Mouse (Mus musculus) T-cell, adult 2 months (primary cell): ENCODE measurements at regions not wholly inside any gene's neighbourhood (a gene's known extent, or its start where the extent isn't known, plus 50 kb on each side); places are given as distances from the start of the nearest gene placed in this dataset.

ENCODE experiments used
- DNase-seq: peaks from one replicate; pipeline ENCODE4 v3.0.0; 2022; ENCODE audit warnings: low spot score

DNA sequence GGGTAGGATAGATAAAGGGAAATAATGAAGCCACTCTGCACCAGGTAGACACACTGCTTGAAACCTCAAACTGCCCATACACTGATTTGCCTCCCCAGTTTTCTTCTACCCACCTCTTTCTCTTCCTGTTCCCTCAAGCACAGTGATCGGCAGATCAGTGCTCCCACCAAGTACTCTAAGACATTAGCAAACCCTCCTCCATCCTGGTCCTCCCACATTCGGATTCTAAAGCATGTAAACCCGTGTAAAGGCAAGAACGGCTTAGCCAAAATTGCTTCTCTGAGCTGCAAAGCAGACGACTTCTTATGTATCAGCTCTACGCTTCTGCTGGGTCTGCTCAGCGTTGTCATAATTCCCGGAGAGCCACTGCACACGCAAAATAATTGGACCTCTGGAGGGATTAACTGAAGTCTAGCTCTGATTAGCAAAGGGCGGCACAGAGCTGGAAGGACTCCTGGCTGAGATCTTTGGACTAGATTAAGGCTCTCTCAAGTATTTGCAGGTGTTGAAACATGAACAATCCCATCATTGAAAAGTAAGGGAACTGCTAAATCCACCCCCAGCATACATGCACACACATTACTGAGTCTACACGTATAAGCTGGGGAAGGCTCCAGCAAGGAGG is 67.2 kb downstream of the Mtx3 start:
- DNase-seq = no peak

DNA sequence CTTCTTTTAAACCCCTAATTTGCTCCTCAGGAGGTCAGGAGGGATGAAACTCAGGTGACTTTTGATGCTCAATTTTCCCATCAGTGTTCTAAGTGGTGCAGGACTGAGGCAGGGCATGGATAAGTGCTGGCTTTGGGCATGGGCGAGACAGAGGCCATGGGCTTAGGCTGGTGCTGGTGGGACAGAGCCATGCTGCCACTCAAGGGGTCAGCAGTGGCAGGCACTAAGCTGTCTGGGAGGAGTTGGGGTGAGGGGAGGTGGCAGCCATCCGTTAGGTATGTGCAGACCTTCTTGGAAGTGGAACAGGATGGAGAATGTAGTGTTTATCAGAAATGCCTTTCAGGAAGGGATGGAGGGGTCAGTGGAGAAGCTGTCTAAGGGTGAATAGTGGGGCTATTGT is 68.1 kb downstream of the Mtx3 start:
- DNase-seq = no peak

DNA sequence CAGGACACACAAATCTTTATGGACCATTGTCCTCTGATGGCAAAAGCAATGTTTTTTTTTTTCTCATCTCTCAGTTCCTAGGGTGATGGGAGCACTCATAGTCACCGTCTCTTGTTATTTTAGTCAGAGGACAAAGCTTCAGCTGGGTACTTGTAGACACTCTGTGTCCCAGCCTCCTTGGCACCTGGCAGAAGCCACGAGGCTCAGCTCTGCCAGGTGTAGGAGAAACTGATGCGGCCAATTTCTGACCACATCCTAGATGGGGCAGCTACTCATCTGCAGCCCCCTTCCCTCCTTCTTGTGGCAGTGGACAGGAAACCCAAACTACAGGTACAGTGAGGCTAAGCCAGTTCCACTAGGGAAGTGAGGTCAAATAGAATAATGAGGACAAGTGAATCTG is 70.1 kb downstream of the Mtx3 start:
- DNase-seq = no peak

DNA sequence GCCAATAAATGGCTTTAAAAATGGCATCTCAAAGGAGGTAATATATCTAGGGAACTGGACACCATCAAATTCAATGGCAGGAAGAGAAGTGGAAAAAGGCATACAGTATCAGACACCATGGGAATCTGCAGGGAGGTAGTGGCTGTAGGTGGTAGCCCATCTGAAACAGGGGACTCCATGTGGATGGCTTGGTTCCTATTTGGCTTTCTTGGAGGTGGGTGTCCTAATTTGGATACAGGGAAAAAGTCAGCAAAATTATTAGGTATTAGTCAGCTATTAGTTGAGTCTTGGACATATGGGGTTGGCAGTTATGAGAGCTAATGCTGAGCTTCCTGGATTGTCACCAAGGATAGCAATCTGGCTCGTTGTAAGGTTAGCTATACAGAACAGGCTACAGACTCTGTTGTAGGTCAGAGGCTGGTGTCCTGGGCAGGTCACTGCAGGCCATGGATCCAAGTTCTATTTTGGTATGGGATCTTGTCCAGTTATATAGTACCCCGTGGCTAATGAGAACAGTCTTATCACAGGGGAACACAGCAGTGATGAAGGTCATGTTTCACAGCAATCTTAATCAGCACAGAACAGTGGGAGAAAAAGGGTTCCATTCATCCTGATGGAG is 70.8 kb downstream of the Mtx3 start:
- DNase-seq = no peak

DNA sequence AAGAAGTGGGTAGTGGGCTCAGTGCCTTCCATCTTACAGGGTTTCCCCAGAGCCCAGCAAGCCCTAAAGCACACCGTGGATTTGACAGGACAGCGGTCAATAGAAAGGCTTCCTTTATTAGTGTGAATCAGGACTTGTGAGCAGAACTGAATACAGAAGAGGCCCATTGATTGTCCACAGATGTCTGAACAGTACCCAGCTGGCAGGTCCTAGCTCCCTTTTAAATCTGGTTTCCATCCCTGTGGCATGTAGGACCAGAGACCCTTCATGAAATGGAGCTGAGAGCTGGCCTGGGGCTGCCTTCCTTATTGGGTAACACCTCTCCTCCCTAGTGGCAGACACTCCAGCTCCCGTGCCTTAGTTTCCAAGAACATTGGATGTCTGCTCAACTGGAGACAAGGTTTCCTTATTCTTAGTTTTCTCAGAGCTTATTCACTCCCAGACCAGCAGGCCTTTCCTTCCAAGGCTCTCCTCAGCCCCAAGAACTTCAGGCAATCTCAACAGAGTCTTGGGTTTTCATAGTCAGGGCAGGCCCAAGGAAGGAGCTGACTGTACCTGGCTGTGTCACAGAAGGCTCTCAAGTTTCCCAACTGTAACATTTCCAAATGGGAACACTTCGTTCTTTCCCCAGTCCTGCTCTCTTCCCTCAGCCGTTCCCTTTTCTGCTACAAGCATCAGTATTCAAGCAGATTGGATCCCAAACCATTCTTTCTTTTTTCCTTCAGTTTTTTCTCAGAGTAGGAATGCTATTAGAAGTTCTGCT is 71.6 kb downstream of the Mtx3 start:
- DNase-seq = no peak

DNA sequence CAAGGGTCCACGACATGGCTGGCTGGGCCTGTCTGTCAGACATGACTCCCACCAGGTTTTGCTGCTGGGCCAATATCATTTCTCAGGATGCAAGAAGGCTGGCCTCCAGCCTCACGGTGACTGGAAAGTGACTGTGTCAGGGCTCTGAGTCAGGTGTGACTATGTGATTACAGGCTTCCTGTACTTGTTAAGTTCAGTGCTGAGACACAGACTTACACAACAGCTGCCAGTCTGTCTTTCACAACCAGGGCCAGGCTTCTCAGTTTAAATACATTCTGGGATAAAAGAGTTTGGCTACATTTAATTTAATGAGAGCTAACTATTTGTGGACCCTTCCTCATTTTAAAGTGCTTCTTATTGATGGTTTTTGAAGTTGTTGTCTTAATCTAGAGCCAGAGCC is 75.3 kb downstream of the Mtx3 start:
- no peak for DNase-seq

DNA sequence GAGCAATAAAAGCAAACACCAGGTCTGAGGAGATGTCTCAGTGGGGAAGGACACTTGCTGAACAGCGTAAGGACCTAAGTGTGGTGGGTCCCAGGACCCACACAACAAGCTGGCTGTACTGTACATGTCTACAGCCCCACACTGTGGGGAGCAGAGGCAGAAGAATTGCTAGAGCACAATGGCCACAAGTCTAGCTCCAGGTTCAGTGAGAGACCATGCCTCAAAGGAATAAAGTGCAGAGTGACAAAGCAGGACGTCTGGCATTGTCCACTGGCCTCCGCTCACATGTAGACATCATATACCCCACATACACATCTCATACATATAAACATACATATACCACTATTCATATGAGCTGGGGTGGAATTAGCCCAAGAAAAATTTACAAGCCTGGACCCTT is 77.4 kb downstream of the Mtx3 start:
- no peak for DNase-seq

DNA sequence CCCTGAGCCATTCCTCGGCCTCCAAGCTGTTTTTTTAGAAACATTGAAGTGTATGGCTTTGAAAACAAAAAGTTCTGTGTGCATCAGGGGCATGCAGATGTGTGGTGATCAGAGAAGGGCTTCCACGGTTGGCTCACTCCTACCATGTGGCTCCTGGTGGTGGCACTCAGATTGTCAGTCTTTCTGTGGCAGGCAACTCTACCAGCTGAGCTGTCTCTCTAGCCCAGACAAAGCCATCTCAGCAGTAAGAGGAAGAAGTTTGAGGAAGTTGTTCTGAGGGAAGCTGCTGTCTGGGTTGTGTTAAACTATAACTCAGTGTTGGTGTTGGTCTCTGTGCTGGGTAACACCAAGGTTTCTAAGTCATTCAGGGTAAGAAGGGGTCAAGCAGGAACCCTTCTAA is 78.9 kb downstream of the Mtx3 start:
- no peak for DNase-seq

DNA sequence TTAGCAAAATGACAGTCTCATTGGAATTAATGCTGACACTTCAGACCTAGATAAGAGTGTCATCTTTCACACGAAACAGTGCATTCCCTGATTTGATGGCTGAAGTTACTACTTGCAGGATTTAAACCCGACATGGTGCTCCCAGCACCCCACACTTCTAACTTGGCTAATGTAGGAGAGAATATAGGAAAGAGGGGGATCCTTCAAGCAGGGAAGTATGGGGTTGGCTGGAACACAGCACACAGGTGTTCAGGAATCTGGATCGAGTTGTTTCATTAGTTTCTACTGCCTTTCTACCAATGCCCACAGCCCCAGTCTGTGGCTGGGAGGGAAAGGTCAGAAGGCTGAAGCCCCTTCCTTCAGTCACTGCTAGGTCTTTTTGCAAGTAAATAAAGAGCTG is 79.5 kb downstream of the Mtx3 start:
- no peak for DNase-seq

DNA sequence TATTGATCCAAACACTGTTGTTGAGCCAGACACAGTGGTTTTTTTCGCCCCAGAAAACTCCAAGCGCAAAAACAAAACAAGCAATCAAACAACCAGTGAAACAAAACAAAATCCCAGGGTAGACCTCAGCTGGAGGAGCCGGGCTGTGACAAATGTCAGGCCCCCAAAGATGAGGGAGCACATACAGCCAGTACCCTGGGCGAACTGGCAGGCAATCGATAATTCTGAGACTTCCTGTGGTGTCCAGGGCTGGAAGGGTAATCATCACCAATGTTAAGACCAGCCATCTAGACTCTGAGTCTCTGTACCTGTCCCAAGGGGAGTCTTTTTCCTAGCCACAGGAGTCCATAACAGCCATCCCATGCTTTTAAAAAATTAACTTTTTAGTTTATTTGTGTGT is 80.6 kb downstream of the Mtx3 start:
- DNase-seq = no peak

DNA sequence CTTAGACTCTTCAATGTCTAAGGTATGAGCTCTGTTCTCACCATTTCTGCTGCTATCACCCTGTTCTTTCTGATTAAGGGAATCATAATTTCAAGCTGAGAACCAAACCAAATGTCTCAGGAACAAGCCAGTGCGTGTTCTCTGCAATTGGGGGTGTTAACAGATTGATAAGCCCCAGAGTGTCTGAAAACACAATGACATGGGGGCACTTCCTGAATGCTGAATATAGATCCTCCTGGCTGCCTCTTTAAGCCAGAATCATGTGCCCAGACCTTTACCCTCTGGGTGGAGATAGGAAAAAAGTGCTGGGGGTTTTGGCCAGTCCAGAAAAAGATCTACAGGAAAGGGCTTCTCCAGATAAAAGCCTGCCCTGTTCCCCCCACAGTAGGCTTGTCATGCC is 84.0 kb downstream of the Mtx3 start:
- no peak for DNase-seq

DNA sequence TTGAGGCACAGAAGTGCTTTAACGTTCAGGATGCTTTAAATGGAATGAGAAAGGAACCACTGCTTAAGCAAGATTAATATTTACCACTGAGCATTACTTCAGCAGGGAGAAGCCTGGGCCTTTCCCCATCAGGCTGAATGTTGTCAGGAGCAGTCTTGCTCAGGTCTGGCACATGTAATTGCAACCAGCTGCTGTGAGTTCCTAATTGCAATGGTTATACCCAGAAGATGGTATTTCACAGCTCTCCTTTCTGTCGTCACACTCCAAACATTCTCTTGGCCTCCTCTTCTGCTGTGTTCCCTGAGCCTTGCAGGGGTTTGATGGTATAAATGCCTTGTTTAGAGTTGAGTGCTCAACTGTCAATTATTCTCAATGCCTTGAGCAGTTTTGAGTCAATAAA is 87.1 kb downstream of the Mtx3 start:
- DNase-seq = no peak

DNA sequence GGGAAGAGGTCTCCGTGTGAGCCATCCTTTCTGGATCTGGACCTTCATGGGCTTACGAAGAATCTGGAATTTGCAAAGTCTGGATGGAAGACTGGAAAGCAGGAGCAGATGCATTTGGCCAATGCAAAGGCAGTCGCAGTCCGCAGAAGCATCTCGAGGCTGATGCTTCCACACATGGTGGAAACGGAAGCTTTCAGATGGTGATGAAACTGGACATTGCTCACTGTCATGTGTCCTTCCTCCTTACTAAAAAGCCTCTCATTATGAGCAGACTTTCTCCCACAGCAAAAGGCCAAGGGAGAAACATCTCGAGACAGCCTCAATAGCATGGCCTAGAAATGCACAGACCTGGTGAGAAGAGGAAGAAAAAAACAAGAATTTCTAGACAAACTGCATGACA is 94.5 kb downstream of the Mtx3 start:
- DNase-seq = no peak

DNA sequence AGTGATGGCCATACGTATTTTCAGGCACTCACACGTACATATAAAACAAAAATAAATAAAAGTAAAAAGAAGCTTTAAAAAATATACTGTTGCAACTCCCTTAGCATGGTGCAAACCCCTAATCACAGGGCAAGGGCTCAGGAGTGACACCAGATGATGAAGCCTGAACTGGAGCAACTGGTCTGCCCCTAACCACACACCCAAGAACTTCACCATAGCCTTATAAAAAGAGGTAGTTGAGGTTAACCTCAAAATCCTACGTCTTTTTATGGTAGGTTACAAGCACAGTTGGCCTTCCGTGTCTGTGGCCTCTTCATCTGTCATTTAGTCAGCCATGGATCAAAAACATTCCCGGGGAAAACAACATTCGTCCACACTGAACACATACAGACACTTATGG is 96.0 kb downstream of the Mtx3 start:
- DNase-seq = no peak

DNA sequence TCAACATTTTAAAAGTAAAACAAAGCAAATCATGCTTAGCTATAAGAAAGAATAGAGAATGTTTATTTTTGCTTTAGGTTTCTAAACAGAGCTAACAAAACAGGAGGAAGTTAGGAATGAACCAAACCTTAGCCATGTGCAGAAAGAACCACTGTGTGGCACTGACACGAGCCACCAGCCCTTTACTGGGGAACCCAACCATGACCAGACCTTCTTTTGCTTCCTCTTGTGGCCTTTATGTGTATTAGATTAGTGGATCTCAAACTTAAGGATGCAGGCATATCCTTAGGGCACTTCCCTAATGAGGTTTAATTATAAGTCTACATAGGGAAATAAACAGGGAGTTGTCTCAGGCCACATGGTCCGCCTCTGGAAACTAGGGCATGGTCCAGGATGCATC is 104.0 kb downstream of the Mtx3 start:
- no peak for DNase-seq

DNA sequence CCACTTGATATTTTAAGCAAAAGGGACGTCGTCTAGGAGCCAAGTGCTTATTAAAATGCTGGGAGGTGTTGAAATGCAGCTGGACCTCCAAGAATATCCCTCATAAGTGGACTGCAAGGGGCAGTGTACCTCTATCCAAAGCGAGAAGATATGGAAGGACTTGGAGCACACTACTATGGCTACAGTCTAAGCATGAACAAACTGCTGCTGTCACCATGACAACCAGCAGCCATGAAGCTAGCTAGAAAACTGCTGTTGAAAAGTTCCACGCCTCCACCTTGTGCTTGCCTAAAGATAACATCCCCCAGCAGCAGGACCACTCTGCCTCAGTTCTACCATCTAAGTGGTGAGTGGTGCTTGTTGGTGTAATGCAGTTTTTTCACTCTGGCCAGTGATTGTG is 115.5 kb downstream of the Mtx3 start:
- no peak for DNase-seq

DNA sequence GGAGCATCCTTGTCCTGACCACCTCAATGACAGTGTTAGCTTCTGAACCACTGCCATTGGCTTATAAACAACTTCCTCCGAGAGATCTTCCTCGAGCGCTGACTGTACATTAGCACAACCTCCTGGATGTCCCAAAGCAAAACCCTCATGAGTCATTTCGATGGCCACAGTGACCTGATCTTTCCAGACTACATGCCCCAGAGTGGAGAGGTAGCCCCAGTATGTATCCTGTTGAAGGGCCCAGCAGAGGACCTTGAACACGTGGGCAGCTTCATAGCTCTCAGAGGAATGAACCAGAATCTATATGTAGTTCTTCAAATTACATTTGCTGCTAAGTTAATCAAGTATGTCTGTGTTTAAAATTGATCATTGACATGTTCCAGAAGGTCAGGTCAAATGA is 118.1 kb downstream of the Mtx3 start:
- no peak for DNase-seq

DNA sequence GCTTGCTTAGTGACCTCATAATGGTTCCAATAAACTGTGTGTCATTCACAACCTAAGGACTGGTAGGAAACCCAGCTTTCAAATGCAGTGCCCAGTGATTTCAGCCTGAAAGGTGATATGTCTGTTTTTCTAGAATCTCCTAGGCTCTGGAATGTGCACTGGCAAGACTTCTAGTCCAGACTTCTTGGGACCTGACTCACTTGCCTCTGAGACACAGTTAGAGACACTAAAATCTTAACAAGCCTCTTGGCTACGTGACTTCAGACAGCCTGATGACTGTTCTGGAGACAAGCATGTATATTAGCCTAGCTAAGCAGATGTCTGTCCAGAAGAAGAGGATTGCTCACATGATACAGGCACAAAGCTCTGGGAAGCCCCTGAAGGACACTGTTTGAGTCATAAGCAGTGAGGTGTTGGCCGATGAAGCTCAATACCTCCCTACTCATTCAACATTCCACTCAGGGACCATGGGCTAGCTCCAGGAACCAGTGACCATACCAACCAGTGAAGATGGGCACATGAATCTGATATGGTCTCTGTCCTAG is 118.9 kb downstream of the Mtx3 start:
- no peak for DNase-seq

DNA sequence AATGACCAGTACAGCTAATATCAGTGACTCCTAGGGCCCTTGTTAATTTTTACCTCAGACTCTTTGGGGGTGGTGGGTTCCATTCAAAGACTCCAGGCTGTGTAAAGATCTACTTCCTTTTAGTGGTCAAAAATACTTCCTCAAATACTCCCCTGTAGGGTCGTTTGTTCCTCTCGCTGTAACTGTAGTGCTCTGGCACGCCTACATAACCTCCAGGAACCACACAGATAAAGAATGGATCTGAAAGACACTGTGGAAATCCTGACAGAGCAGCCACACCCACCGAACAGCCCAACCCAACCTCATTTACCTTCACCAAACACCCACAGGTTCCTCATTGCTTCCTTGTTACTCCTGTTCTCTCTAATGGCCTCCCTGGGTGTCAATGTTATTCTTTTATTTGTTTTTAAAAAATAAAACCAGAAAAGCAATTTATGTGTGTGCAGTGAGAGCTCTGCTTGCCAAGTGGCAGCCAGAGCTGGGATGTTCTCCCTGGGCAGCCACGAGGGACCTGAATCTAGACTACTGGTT is 119.7 kb downstream of the Mtx3 start:
- no peak for DNase-seq

DNA sequence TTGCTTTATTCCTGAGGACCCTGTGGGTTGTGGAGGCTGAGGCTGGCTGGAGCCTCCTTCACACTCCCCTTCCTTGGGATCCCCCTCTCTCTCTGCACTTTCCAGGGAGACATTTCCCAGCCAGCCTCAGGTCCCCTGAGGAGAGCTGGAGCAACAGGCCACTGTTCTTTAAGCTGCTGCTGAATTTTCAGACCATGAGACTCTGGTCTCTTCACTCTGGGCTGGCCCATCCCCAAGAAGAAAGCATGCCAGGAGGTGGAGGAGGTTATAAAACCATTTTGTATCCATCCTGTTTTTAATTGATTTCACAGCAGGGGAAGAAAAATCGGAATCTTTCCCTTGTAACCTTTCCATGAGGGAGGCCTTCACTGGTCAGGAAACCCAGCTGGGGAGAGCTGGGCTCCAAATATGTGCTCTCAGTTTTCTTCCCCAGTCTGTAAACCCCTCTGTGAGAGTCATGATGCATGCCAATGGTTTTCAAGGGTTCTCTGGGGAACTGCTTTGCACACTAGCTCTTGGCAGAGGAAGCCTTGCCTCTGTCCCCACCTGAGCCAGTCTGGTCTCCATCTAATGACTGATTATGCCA is 122.6 kb downstream of the Mtx3 start:
- DNase-seq = no peak

DNA sequence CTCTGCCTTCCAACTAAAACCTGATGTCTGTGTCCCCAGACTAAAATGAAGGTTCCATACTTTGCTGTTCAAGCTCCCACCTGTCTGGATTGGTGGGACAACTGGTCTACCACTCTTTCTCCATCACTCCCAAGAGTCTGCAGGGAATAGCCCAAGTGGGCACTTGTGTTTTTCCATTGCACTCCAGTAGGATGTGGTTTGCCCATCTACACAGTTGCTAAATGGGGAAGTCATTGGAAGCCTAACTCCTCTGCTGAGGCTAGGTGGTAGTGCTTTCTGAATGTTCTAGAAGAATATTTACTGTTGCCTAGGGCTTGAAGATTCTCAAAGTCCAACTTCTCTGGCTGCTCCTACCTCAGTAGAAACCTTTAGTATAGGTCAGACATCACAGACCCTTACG is 125.0 kb downstream of the Mtx3 start:
- DNase-seq = no peak

DNA sequence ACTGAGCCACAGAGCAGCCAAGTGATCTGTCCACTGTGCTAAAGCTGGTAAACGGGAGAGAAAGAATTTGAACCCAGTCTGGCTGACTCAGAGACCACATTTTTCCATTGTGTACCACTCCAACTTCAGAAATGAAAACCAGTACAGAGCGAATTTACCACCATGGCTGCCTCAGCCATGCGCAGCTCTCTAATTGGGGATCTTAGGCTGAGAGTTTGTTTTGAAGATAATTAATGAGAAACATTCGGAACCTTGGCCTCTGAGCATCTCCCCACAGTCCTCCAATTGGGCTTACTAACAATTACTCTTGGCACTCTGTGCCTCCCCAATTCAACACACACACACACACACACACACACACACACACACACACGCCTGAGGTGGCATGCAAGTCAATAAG is 128.3 kb downstream of the Mtx3 start:
- DNase-seq = no peak

DNA sequence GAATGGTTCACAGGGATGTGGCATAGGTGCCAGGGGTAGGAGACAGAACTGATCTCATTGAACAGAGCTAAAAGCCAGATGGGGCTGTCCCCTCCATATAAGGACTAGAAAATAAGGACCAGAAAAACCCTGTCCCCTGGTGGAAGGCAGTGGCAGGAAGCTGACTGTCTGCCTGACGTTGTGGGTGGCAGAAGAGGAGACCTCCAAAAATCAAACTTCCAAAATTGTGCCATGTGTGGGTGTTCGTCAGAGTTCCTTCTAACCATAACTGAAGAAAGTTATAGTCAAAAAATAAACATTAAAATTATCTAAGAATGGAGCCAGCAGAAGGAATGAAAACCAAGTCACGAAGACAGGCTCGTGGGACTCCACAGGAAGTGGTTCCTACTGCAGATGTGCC is 129.2 kb downstream of the Mtx3 start:
- DNase-seq = no peak
